Comparison of ENCODE assay signal across 8 mouse cellular contexts in genomic region chr12:86241604-86242536, GRCm38 (mm10). TPM values are rescaled to one million over a fixed set of nuclear protein-coding genes. Genes with fewer than 3 reads are reported as not detected.
DNase-seq lines count a peak whose midpoint lies in the region; ATAC-seq and TF ChIP-seq lines count a peak whose summit lies in the region.

Gpatch2l (plus strand) TSS chr12:86241858.

- under 1% methylated on average over 58 of the region's 58 CpGs for WGBS in forebrain, embryonic 11.5 days
- under 1% methylated on average over 58 of the region's 58 CpGs for WGBS in heart, embryonic 16.5 days
- under 1% methylated on average over 58 of the region's 58 CpGs for WGBS in liver, embryonic 15.5 days (ENCODE audit: insufficient replicate concordance)
- under 1% methylated on average over 58 of the region's 58 CpGs for WGBS in neural tube, embryonic 12.5 days

- in situ Hi-C loops in CH12.LX (cut with MboI; ENCODE audit: low pct_ligation_motif_present, low pct_unique_long_range_greater_than_20kb, low sequenced_read_pairs): no loop called here

- peaks cover 21 to 25% of the 10 kb centered on the region in 2 experiments for H3K36me3 ChIP-seq in CH12.LX (replicated peaks in 1 of 2; ENCODE audit: control insufficient read depth in 1 of 2, insufficient read depth in 1 of 2, low read length in 1 of 2)
- H3K36me3 ChIP-seq in forebrain, embryonic 11.5 days (ENCODE audit: control insufficient read depth, insufficient read depth, low read length): peaks cover 4% of the 10 kb centered on the region; the same call in 1 of the 2 replicates
- peaks cover 13% of the 10 kb centered on the region; the same call in 1 of the 2 replicates for H3K36me3 ChIP-seq in heart, embryonic 16.5 days (ENCODE audit: control insufficient read depth, insufficient read depth)
- H3K36me3 ChIP-seq in liver, embryonic 15.5 days (replicated peaks): peaks cover 21% of the 10 kb centered on the region
- peaks cover 16% of the 10 kb centered on the region for H3K36me3 ChIP-seq in neural tube, embryonic 12.5 days

- peak; percentile 97 for DNase-seq in CH12.LX (ENCODE audit: extremely low read depth)
- peak; percentile 96 for DNase-seq in c-Kit-positive CD71-positive TER-119-negative erythroid progenitor cells, embryonic 14.5 days (ENCODE audit: low read depth)
- peak; percentile 95 for DNase-seq in forebrain, embryonic 11.5 days (ENCODE audit: low spot score)
- DNase-seq in kidney, postnatal 36 days: peak; percentile 97 to 98
- peak; percentile 95 for DNase-seq in telencephalon, adult 2 months (ENCODE audit: low read depth, low spot score)

- peaks cover 3 to 39% of the 10 kb centered on the region in 2 experiments; a peak in 2 of 4 replicates for H3K4me1 ChIP-seq in CH12.LX (ENCODE audit: control insufficient read depth in 1 of 2, insufficient read depth in 2 of 2)
- H3K4me1 ChIP-seq in forebrain, embryonic 11.5 days (replicated peaks; ENCODE audit: control insufficient read depth, insufficient read depth, low read length): 0 out of 2 replicates have a peak, but pooled peaks cover 2% of the 10 kb centered on the region
- H3K4me1 ChIP-seq in heart, embryonic 16.5 days (ENCODE audit: control insufficient read depth, insufficient read depth, low read length): peaks cover 11% of the 10 kb centered on the region
- H3K4me1 ChIP-seq in liver, embryonic 15.5 days (replicated peaks): peaks cover 36% of the 10 kb centered on the region
- peaks cover 23% of the 10 kb centered on the region for H3K4me1 ChIP-seq in neural tube, embryonic 12.5 days

- peak; percentile 99 for ATAC-seq in forebrain, embryonic 11.5 days (replicated peaks; ENCODE audit: low FRiP score)
- peak; percentile 99 for ATAC-seq in heart, embryonic 16.5 days (replicated peaks; ENCODE audit: extremely low read depth, insufficient read depth, low FRiP score)
- ATAC-seq in liver, embryonic 15.5 days (ENCODE audit: insufficient read depth): peak; percentile 99
- peak; percentile 99 for ATAC-seq in neural tube, embryonic 12.5 days (ENCODE audit: low FRiP score, low read depth)

- dilution Hi-C loops in CH12.LX (cut with MboI; ENCODE audit: extremely low pct_ligation_motif_present, extremely low pct_unique_long_range_greater_than_20kb, low sequenced_read_pairs): no loop called here

- H3K79me2 ChIP-seq in CH12.LX (replicated peaks; ENCODE audit: control insufficient read depth, extremely low read depth, insufficient read depth, poor library complexity, severe bottlenecking): peaks cover 8% of the 10 kb centered on the region; the same call in 1 of the 2 replicates

- peak within 1 kb of the TSS; percentile 51; the same call in 1 of the 2 replicates for H3K27ac ChIP-seq in CH12.LX (ENCODE audit: insufficient read depth, low read depth)
- 0 out of 2 replicates have a peak within 1 kb of the TSS, but pooled peaks have one; percentile 25 for H3K27ac ChIP-seq in forebrain, embryonic 11.5 days (ENCODE audit: low read depth, low read length)
- peak within 1 kb of the TSS; percentile 76 for H3K27ac ChIP-seq in heart, embryonic 16.5 days (ENCODE audit: low read length)
- H3K27ac ChIP-seq in liver, embryonic 15.5 days (replicated peaks): peak within 1 kb of the TSS; percentile 79
- H3K27ac ChIP-seq in neural tube, embryonic 12.5 days: peak within 1 kb of the TSS; percentile 43

- H3K4me3 ChIP-seq in CH12.LX (replicated peaks in 1 of 3; ENCODE audit: low read depth in 2 of 3, low read length in 2 of 3, poor library complexity in 1 of 3): peak within 1 kb of the TSS; percentile 93 to 97 (median 94)
- peak within 1 kb of the TSS; percentile 84 for H3K4me3 ChIP-seq in forebrain, embryonic 11.5 days (ENCODE audit: low read depth, low read length)
- H3K4me3 ChIP-seq in heart, embryonic 16.5 days (ENCODE audit: low read length): peak within 1 kb of the TSS; percentile 63
- H3K4me3 ChIP-seq in liver, embryonic 15.5 days (replicated peaks): peak within 1 kb of the TSS; percentile 74
- H3K4me3 ChIP-seq in neural tube, embryonic 12.5 days: peak within 1 kb of the TSS; percentile 81

- TF ChIP-seq CTCF in CH12.LX (conservative IDR thresholded peaks at IDR 0.05 in 1 of 2, IDR thresholded peaks at IDR 0.05 in 1 of 2; ENCODE audit: low read depth in 2 of 2, low read length in 2 of 2): no peak

- TF ChIP-seq POLR2A in CH12.LX (IDR thresholded peaks at IDR 0.05; ENCODE audit: low read depth, low read length): peak; percentile 89

- no peak for TF ChIP-seq EP300 in CH12.LX (IDR thresholded peaks at IDR 0.05; ENCODE audit: low read length)

- H3K9me3 ChIP-seq in CH12.LX (replicated peaks; ENCODE audit: low read length): no peaks in the 10 kb centered on the region
- H3K9me3 ChIP-seq in forebrain, embryonic 11.5 days (ENCODE audit: control insufficient read depth, low read length): no peaks in the 10 kb centered on the region
- H3K9me3 ChIP-seq in heart, embryonic 16.5 days (replicated peaks; ENCODE audit: control insufficient read depth, low read length): no peaks in the 10 kb centered on the region
- no peaks in the 10 kb centered on the region for H3K9me3 ChIP-seq in liver, embryonic 15.5 days (replicated peaks)
- no peaks in the 10 kb centered on the region for H3K9me3 ChIP-seq in neural tube, embryonic 12.5 days

- TF ChIP-seq RAD21 in CH12.LX (IDR thresholded peaks at IDR 0.05; ENCODE audit: low read depth, low read length): no peak

- peak within 1 kb of the TSS; percentile 90 for H3K9ac ChIP-seq in CH12.LX (ENCODE audit: insufficient read depth, low read depth)
- peak within 1 kb of the TSS; percentile 79 for H3K9ac ChIP-seq in forebrain, embryonic 11.5 days (ENCODE audit: low read length)
- peak within 1 kb of the TSS; percentile 83 for H3K9ac ChIP-seq in heart, embryonic 16.5 days (ENCODE audit: low read length)
- peak within 1 kb of the TSS; percentile 88 for H3K9ac ChIP-seq in liver, embryonic 15.5 days
- H3K9ac ChIP-seq in neural tube, embryonic 12.5 days: peak within 1 kb of the TSS; percentile 90

- no peaks in the 10 kb centered on the region for H3K27me3 ChIP-seq in CH12.LX (replicated peaks)
- no peaks in the 10 kb centered on the region for H3K27me3 ChIP-seq in forebrain, embryonic 11.5 days (ENCODE audit: control insufficient read depth, insufficient read depth, low read length)
- no peaks in the 10 kb centered on the region for H3K27me3 ChIP-seq in heart, embryonic 16.5 days (ENCODE audit: control insufficient read depth, insufficient read depth, low read length)
- H3K27me3 ChIP-seq in liver, embryonic 15.5 days: no peaks in the 10 kb centered on the region
- H3K27me3 ChIP-seq in neural tube, embryonic 12.5 days (replicated peaks): no peaks in the 10 kb centered on the region

- peak within 1 kb of the TSS; percentile 97 for H3K4me2 ChIP-seq in CH12.LX (ENCODE audit: insufficient read depth, low read depth, poor library complexity, severe bottlenecking)
- peak within 1 kb of the TSS; percentile 93 for H3K4me2 ChIP-seq in forebrain, embryonic 11.5 days (ENCODE audit: low read depth, low read length, severe bottlenecking)
- H3K4me2 ChIP-seq in heart, embryonic 16.5 days (ENCODE audit: low read depth, low read length): peak within 1 kb of the TSS; percentile 89
- H3K4me2 ChIP-seq in liver, embryonic 15.5 days: peak within 1 kb of the TSS; percentile 77
- peak within 1 kb of the TSS; percentile 76 for H3K4me2 ChIP-seq in neural tube, embryonic 12.5 days (replicated peaks)

TF ChIP-seq in CH12.LX, 34 proteins besides CTCF, POLR2A, EP300 and RAD21 (continues in another document):
- TF ChIP-seq IRF4 (IDR thresholded peaks at IDR 0.05; ENCODE audit: low read depth, low read length) (peak; percentile 67), MEF2A (IDR thresholded peaks at IDR 0.05; ENCODE audit: borderline replicate concordance, low read depth, low read length) (peak; percentile 68), SIN3A (IDR thresholded peaks at IDR 0.05; ENCODE audit: low read length) (peak; percentile 89), USF1 (IDR thresholded peaks at IDR 0.05; ENCODE audit: low read depth, low read length) (no peak), HCFC1 (IDR thresholded peaks at IDR 0.05; ENCODE audit: low read depth, low read length) (peak; percentile 84), KAT2A (IDR thresholded peaks at IDR 0.05; ENCODE audit: insufficient replicate concordance, low read length) (peak; percentile 71; the same call in 1 of the 2 replicates), BHLHE40 (IDR thresholded peaks at IDR 0.05; ENCODE audit: low read depth, low read length) (no peak; the same call in 1 of the 2 replicates), MAX (IDR thresholded peaks at IDR 0.05; ENCODE audit: low read length) (peak; percentile 63), RCOR1 (conservative IDR thresholded peaks at IDR 0.05; ENCODE audit: low read depth, low read length) (peak; percentile 42; the same call in 1 of the 2 replicates), PAX5 (IDR thresholded peaks at IDR 0.05; ENCODE audit: low read length) (no peak), JUN (IDR thresholded peaks at IDR 0.05; ENCODE audit: insufficient read depth, low read depth, low read length) (0 out of 2 replicates have a peak, but pooled peaks have one; percentile 2), ETS1 (conservative IDR thresholded peaks at IDR 0.05; ENCODE audit: low read depth, low read length) (peak; percentile 67), MAZ (IDR thresholded peaks at IDR 0.05; ENCODE audit: low read depth, low read length) (peak; percentile 95), POLR2AphosphoS2 (IDR thresholded peaks at IDR 0.05; ENCODE audit: low read depth, low read length) (peak; percentile 62; the same call in 1 of the 2 replicates), UBTF (IDR thresholded peaks at IDR 0.05; ENCODE audit: low read depth, low read length) (peak; percentile 75; the same call in 1 of the 2 replicates), ZMIZ1 (IDR thresholded peaks at IDR 0.05; ENCODE audit: low read depth, low read length) (peak; percentile 91; the same call in 1 of the 2 replicates), CHD2 (IDR thresholded peaks at IDR 0.05; ENCODE audit: low read length) (0 out of 2 replicates have a peak, but pooled peaks have one; percentile 35), TCF12 (IDR thresholded peaks at IDR 0.05; ENCODE audit: low read depth, low read length) (peak; percentile 82), ZNF384 (IDR thresholded peaks at IDR 0.05; ENCODE audit: low read depth, low read length) (no peak), TBP (conservative IDR thresholded peaks at IDR 0.05; ENCODE audit: low read depth, low read length) (peak; percentile 53; the same call in 1 of the 2 replicates), MXI1 (IDR thresholded peaks at IDR 0.05; ENCODE audit: low read depth, low read length) (peak; percentile 84)

RNA-seq across cellular contexts. Expression of gene Gpatch2l, which starts in this region (rescaled TPM):
- 7.8 and 8.5 TPM in 2 replicates for total RNA-seq in CH12.LX (2012; rRNA removed)
- total RNA-seq in CH12.LX (2014; rRNA removed): 5.2 and 5.5 TPM in 2 replicates
- polyA plus RNA-seq in CH12.LX (2012; ENCODE audit: insufficient read length, low read depth): 8.0 and 8.9 TPM in 2 replicates
- 20.5 and 21.4 TPM in 2 replicates for polyA plus RNA-seq in forebrain, embryonic 11.5 days (2014; fragmentation: Nextera tagmentation; extraction: Ambion mirVana)
- polyA plus RNA-seq in heart, embryonic 16.5 days (2015; fragmentation: Nextera tagmentation; extraction: Ambion mirVana): 12.2 and 12.8 TPM in 2 replicates
- polyA plus RNA-seq in liver, embryonic 15.5 days (2015; fragmentation: Nextera tagmentation; extraction: Ambion mirVana): 6.0 and 6.2 TPM in 2 replicates
- 23.1 and 24.5 TPM in 2 replicates for polyA plus RNA-seq in neural tube, embryonic 12.5 days (2016; fragmentation: Nextera tagmentation; extraction: Ambion mirVana)

Comparison
In these comparisons a context has a peak if more than half of its experiments do, and no peak if none do; other contexts are left out.
1. Peak in every context shown above with its lines: DNase-seq, ATAC-seq, H3K4me3 ChIP-seq and H3K27ac ChIP-seq.
2. H3K27ac ChIP-seq: peak in every context shown above with its lines; median percentile 79 in liver, embryonic 15.5 days; 76 in heart, embryonic 16.5 days; 51 in CH12.LX; 43 in neural tube, embryonic 12.5 days; 25 in forebrain, embryonic 11.5 days.